Mouse (Mus musculus) gastrocnemius, postnatal 36 days (tissue): ENCODE measurements at regions not wholly inside any gene's neighbourhood (a gene's known extent, or its start where the extent isn't known, plus 50 kb on each side); places are given as distances from the start of the nearest gene placed in this dataset.

Experiments
- DNase-seq, 2 experiments: peaks; one replicate each; pipeline ENCODE4 v3.0.0; 2022
- intact Hi-C: fragments of 180-260 bp; cut with DNase I; formaldehyde crosslinking; loops from one replicate; pipeline ENCODE4 v1.15.1; 2025

- intact Hi-C loops: no loop called here
- DNase-seq: no peak
Measured at GRCm38 (mm10) chr3:31399136-31399535, 89.0 kb upstream of the Slc7a14 start.

- intact Hi-C loops: no loop called here
Measured at GRCm38 (mm10) chr3:31394533-31394932, 84.4 kb upstream of the Slc7a14 start.

GRCm38 (mm10) chr3:31389955-31390354 lies 79.8 kb upstream of the Slc7a14 start:
- intact Hi-C loops: no loop called here
- DNase-seq: no peak

More at GRCm38 (mm10) chr3:31394533-31394932, 84.4 kb upstream of the Slc7a14 start:
- DNase-seq: peak in 1 of 2 experiments; percentile 21

- intact Hi-C loops: no loop called here
- DNase-seq: no peak
Measured at GRCm38 (mm10) chr3:31375678-31376077, 65.5 kb upstream of the Slc7a14 start.

GRCm38 (mm10) chr3:31374061-31374460 lies 63.9 kb upstream of the Slc7a14 start:
- intact Hi-C loops: no loop called here
- DNase-seq: no peak

- intact Hi-C loops: no loop called here
Measured at GRCm38 (mm10) chr3:31368259-31368658, 58.1 kb upstream of the Slc7a14 start.

More at GRCm38 (mm10) chr3:31368259-31368658, 58.1 kb upstream of the Slc7a14 start:
- no peak for DNase-seq
